Mouse (Mus musculus) right cerebral cortex, postnatal 10 days (tissue): ENCODE data around the gene Dcaf7.
A peak's percentile ranks its signal among the peaks of the same experiment; 100 is the strongest.
"Not testable (repeated sequence)": the region's sequence is repeated elsewhere in the genome, so short reads cannot be mapped to it uniquely, and the experiment has no call there.

Experiments
- DNase-seq, 2 experiments: peaks; one replicate each; pipeline ENCODE4 v3.0.0; 2021; ENCODE audit warnings: low spot score in 2 of 2

Gene Dcaf7

DNA sequence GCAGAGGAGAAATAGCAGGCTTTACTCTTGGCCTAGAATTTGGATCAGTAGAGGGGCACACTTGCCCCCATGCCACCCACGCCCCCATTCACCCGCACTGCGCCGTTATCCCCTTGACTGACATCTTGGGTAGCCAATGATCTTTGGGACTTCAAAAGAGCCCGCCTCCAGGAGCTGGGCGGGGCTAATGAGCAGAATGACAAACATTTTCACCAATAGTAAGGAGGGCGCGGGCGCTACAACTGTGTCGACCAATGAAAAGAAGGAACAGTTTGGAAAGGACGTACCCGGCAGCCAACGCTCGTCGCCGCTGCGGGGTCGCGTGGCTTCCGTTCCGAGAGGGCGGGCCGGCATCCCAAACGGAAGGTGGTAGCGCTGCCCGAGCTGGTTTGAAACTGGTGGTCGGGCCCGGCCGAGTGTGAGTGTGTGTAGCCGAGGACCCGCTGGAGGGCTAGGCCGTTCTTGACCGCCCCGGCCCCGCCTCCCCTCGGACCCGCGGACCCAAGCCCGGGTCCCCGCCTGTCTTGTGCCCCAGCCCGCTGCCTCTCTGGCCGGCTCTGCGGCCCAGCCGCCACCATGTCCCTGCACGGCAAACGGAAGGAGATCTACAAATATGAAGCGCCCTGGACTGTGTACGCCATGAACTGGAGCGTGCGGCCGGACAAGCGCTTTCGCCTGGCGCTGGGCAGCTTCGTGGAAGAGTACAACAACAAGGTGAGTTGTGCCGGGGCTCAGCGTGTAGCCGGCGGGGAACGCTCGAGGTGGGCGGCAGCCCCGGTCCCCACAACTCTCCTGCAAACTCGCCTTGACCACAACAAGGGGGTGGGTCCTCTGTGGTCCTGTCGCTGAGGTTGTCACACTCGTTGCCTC lies at the start of gene Dcaf7:
TSS of gene Dcaf7 (plus strand) at position 325 of the 870 bp plus-strand sequence.
- DNase-seq, result peak; percentile 99

DNA sequence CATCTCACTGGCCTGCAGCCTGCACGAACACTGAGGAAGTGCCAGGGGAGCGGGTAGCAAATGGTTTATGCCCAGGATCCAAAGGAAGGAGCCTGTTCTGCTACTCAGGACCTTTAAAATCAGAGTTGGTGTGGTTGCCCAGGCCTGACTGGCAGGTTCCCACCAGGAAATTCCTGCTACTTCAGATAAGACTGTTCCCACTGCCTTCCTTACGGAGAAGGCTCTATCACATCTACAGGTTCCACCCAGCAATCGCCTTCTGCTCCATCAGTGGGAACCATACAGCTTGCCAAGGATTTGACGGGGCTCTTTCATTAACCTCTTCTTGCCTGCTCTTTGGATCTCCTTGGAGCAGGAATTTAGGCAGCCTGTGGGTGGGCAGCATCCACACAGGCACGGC lies 49.2 kb upstream of the Dcaf7 start:
- DNase-seq, result no peak

DNA sequence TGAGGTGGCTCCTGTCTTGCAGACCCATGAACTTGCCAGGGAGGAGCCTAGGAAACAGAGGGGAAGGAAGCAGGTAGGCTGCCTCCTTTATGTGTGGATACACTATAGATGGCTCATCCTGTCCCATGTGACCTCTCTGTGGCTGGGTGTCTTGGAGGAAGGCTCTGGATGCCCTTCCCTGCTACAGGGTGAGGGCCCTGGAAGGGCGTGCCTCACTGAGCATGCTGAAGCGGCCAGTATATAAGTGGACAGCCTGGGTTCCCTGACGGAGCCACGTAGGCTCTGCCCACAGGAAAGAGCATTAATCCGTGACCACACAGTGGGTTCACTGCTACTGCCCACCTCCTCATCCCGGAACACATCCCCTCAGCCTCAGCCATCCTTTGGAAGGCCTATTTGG lies 47.2 kb upstream of the Dcaf7 start:
- no peak for DNase-seq

DNA sequence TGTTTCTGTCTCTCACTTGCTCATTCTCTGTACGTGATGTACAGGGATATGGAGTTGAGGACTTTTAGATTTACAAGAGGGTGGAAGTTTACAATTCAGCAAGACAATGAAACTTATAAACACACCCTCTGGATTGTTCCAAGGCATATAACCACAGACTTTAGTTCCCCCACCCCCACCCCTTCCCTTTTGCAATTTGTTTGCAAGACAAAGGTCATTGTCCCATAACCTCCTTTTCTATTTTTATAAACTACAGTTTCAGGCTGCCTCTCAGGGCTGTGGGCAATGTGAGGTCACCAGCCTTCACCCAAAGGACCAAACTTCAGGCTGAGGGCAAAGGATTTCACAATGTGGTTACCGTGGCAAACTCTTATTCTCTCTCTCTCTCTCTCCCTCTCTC lies 46.4 kb upstream of the Dcaf7 start:
- DNase-seq, result no peak

DNA sequence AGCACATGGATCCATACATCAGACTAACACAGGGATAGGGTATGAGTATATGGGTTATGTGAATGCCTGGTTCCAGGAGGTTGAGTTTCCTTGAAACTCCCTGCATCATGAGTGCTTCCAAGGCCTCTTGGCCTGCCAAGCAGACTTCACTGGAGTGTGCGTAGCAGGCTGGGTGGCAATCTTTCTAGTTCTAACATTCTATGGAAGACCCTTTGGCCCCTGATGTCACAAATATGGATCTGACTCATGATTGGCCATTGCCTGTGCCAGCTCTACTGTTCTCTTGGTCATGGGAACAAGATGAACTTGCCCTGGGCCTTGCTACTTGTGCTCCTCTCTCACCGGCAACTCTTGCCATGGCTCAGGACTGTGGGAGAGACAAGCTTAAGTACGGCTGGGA lies 42.3 kb upstream of the Dcaf7 start, which contains the start of gene Ace3:
TSS of gene Ace3 (plus strand) at position 301 of the 400 bp plus-strand sequence.
- DNase-seq, result no peak

DNA sequence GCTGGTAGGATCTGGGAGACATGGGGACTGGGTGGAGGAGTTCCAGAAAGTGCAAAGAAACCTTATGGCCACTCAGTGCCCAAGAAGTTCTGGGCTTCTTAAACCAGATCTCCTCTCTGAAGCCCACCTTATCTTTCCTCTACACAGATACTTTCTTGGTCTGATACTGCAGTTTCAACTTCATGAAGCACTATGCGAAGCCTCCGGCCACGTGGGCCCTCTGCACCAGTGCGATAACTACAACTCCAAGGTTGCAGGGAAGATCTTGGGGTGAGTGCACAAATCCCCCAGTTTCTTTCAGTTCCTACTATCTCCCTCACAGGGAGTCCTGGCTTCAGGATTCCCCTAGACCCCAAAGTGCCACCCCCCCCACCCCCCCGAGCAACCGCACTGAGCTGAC lies 36.6 kb upstream of the Dcaf7 start:
- no peak for DNase-seq

DNA sequence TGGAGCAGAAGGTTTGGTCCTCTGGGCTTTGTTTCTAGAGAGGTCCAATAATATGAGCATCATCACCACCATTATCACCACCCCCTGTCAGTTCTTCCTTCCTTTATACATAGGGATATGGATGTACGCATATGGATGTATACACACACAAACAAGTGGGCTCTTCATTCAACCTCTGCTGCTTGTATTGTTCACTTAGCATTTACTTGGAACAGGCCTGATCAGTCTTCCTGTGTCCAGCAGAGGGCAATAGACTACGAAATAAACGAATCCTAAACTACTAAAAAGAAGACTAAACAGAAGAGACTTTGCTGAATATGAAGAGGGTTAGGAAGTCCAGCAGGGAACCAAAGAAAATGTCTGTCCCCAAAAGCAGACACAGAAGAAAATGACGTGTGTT lies 35.0 kb upstream of the Dcaf7 start:
- no peak for DNase-seq

DNA sequence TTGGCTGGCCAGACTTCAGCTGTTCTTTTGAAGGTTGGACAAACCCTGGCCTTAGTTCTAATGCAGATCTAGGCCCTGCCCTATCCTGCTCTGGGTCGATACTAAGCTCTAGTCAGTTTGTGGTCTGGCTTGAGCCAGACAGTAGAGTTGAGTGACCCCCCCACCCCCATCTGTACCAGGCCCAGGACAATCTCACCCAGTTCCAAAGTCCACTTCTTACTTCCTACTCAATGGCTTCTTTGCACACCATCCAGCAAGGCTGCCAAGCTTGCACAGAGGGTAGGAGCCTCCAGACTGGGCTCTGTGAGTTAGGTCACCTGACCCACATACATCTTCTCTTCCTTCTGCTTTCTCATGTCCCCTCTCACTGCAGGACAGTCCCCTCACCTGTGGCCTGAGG lies 32.1 kb upstream of the Dcaf7 start:
- DNase-seq, result no peak

DNA sequence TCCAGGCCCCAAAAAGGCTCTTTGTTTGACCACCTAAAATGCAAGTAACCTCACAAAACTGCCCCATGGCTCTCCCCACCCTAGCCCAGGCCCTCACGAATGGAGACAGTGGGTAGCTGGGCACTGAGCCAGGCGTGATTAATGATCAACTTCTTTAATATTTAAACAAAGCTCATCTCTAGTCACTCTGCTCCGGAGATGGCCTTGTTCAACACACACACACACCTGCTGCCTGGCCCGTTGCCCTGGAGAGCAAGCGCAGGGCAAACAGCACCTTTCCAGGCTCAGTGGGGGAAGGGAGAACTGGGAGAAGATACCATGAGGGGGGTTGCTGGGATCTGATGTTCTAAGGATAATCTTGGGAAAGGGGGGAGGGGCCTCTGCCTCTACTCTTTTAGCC lies 30.7 kb upstream of the Dcaf7 start:
- peak in 1 of 2 experiments; percentile 29 for DNase-seq

DNA sequence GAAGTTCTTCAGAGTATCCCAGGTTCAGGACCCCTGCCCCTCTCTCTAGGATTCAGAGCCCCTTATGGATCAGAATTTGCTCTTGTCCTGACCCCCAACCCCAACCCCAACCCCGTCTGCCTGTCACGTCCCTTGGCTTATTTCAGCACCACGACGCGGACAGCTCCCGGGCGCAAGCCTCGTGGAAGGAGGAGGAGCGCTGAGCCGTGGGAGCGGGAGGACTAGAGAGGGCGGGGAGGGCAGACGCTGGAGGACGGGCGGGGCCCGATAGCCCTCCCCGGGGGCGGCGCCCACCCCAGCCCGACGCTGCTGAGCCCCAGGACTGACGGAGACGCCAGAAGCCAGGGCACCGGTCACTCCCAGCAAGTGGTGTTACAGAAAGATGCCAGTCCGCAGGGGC lies 28.9 kb upstream of the Dcaf7 start, which contains the start of gene Kcnh6:
TSS of gene Kcnh6 (plus strand) at position 304 of the 400 bp plus-strand sequence.
- DNase-seq, result peak in 1 of 2 experiments; percentile 46

DNA sequence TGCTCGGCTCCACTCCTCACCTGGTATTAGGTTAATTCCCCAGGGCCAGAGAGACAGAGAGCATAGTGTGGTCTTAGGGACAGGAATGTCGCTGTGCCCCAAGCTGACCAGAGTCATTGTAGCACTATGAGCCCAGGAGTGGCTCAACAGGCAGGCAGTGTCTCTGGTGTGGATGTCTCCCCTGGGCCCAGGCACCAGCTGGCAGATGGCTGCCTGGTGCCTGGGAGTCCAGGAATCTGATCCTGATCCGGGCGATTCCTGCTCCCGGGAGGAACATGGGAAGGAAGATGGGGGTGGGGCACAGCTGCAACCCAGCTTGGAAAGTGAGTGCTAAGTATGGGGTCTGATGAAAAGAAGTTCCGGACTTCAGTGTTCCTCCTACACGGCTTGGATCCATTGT lies 24.0 kb upstream of the Dcaf7 start:
- DNase-seq, result no peak

DNA sequence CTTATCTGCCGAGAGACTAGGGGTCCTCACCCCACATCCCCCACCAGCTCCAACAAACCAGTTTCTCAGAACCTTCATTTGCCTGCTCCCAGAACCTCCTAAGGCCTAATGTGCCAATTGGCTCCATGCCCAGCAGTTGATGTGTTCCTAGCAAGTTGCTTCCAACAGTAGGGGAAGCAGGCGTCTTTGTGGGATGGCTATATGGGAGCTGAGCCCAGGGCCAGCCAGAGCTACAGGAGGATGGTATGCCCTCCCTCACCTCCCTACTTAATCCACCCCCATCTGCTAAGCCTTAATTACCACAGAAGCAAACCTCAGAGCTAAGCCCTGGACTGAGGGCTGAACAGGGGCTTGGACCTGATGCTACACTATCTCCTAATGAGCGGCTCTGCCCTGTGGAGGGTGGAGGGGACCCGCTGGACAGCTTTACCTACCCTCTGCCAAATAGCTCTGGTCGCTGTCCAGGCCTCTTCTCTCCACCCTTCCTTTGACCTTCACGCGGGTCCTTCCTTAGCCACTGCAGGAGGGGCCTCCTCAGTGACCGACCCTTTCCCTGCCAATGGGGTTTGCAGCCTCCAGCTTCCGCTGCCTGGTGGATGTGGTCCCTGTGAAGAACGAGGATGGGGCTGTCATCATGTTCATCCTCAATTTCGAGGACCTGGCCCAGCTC lies 23.0 kb upstream of the Dcaf7 start:
- peak; percentile 78 to 79 for DNase-seq

DNA sequence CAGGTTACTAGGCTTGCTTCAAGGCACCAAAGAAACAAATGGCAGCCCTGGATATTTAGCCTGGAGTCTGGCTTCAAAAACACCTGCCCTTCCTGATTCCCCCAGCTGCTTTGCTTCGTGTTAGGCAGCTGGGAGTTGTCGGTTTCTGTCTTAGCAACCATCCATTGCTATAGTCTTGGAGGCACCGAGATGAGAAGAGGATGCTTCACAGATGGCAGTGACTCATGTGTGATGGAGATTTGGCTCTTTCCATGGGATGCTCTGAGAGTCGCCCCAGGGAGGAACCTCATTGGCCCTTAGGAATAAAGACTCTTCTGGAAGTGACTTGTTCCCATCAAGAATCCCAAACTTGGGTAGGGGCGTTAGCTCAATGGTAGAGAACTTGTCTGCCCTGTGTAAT lies 20.2 kb upstream of the Dcaf7 start:
- no peak for DNase-seq

DNA sequence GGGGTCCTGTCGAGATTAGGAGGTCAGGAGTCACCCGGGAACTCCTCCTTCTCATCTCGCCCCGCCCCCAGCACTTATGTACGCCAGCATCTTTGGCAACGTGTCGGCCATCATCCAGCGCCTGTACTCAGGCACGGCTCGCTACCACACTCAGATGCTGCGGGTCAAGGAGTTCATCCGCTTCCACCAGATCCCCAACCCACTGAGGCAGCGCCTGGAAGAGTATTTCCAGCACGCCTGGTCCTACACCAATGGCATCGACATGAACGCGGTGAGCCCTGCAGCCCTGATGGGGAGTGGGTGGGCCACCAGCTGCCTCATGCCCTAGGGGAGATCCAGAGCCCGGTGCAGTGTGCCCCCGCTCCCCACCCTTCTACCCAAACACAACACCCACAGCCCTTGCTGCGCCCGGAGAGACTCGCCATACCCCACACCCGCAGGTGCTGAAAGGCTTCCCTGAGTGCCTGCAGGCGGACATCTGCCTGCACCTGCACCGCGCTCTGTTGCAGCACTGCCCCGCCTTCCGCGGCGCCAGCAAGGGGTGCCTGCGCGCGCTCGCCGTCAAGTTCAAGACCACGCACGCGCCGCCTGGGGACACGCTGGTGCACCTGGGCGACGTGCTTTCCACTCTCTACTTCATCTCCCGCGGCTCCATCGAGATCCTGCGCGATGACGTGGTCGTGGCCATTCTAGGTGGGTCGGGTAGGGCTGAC lies 16.5 kb upstream of the Dcaf7 start:
- DNase-seq, result peak; percentile 71 to 72

DNA sequence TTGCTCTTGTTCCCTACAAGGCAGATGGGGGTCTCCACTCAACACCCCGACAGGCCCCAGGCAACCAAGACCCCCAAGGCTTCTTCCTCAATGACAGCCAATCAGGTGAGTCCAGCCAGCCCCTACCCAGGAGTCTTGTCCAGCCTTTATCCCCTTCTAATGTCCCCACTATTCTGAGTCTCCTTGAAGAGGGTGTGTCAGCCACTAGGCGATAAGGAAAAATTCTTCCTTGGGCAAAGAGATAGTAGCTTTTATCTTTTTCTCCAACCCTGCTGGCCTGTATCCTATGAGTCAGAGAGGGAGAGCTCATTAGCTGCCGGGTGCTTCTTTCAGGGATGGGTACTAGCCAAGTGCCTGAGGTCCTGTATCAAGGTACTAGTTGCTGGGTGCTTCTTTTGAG lies 10.9 kb upstream of the Dcaf7 start:
- DNase-seq, result no peak

DNA sequence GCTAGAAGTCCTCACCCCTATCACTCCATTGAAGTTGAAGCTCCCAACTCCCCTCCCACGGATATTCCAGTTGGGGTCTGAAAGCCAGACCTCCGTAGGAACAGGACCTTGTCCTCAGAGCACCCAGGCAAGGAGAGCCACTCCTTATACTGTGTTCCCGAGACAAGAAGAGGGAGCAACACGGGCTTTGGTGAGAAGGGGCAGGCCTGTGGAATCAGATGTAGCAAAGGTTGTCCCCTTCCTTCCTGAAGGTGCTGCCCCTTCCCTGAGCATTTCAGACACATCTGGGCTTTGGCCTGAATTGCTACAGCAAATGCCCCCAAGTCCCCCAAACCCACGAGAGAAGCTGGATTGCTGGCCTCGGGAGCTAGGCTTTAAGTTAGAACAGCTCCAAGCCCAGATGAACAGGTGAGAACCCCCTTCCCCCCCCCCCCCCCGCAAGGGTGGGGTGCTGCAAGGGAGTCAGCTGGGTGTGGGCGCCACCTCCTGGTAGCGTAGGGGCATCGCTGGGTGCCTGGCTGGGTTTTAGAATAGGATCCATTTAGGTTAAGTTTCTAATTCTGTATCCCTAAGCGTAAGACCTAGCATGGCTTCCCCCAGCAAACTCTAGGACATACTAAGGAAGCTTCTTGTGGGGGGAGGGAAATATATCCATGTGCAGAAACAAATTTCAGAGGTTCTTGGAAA lies 10.1 kb upstream of the Dcaf7 start:
- peak; percentile 72 to 75 for DNase-seq

DNA sequence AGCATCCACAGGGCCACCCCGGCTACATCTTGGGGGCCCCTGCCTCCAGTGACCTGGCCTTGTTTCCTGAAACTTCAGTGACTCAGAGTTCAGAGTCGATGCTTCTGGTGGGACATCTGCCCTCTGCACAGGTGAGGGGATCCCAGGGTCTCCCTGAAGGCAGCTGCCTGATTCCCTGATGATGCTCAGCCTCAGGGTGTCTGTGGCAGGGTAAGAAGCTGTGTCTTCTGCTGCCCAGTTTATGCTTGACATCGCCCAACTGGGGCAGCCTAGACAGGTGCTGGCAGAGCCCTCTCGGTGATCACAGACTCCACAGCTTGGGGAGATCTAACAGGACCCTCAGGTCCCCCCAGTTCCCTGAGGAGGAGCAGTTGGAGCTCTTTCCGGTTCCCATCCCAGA lies 9.1 kb upstream of the Dcaf7 start:
- DNase-seq, result no peak

DNA sequence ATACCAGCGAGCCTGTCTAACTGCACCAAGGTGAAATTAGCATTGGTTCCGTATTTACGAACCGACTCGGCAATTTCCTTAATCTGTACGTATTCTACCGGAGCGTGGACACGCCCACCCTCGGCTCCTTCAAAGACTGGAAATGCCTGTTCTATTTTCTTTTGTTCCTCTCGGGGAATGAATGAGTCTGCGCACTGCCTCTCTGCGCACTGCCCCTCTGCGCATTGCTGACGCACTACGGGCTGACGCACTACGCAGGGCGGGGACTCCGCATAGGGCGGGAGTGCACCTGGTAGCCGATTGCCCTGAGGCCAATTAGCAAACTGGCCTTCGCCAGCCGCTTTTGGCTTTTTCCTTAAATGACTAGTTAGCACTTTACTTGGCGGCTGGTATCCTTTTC lies 4.6 kb upstream of the Dcaf7 start:
- not testable (repeated sequence) for DNase-seq

DNA sequence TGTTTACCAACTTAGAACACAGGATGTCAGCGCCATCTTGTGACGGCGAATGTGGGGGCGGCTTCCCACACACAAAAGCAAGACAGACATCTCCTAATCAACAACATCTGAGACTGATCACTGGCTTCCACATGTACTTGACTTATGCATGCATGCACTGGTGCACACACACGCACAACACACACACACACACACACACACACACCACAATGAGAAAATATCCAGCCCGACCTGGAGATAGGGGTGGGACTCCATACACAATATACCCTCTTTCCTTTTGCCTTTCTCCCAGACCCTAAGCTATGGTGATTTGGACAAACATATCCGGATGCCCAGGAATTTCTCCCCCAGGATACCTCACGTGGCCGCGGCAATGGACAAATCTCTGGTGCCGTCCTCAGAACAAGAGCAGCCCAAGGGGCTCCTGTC lies 3.2 kb upstream of the Dcaf7 start:
- peak in 1 of 2 experiments; percentile 46 for DNase-seq

DNA sequence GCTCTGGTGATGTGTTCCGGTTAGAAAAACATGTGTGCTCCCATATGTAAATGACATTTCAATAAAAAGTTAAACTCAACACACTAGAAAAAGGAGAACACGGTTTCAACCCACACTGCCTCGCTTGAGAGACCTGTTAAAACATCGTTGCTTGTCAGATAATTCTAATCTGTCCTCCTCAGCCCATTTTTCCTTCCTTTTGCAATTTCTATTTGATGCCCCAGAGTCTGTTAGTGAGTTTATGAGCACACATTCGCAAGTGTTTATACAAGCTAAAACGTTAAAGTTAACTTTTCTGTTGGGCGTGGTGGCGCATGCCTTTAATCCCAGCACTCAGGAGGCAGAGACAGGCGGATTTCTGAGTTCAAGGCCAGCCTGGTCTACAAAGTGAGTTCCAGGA lies 1.7 kb upstream of the Dcaf7 start:
- no peak for DNase-seq

DNA sequence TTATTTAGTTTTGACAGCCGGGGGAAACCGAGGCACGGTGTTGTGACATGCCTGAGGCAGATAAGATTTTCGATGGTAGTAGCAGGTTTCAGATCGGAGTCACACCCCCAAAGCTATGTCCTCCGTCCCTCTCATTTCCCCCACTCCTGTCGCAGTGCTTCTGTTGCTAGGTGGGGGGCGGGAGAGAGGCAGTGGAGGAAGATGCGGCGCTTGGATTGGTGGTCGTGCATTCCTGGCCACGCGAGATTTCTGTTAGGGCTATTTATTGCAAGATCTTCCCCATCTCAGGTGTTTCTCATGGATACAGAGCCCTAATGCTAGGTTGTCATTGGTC lies 713 bp downstream of the Dcaf7 start:
- DNase-seq, result peak; percentile 92 to 97

DNA sequence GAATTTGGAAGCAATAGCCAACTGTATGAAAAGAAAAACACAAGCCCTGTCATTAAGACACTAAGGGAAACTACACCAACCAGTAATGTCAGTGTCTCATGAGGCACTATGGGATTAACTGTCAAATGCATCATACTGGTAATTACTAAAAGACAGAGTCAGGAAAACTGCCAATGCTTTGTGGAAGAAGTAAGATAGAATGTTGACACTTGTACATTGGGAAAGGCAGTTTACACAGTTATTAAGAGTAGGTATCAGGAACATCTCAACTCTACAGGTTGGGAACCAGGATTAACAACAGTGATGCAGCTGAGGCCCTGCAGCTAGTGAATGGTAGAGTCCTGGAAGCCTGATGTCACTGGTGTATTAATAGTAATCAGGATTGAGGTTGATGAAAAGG lies 7.7 kb downstream of the Dcaf7 start:
- no peak for DNase-seq
